Mouse (Mus musculus) kidney, embryonic 14.5 days (tissue): ENCODE data around the gene Acss2. TPM values are rescaled to one million over a fixed set of nuclear protein-coding genes. Genes with fewer than 3 reads are reported as not detected.
A peak's percentile ranks its signal among the peaks of the same experiment; 100 is the strongest.

ENCODE experiments used
- ATAC-seq: fragments of 200-750 bp; cut with Nextera tagmentation; 2 replicates; pipeline ENCODE4 v1.8.0; 2017; ENCODE audit warnings: moderate number of reproducible peaks, mild to moderate bottlenecking, moderate TSS enrichment, moderate library complexity; ENCODE audit not compliant: low FRiP score, low TSS enrichment
- H3K27ac ChIP-seq: fragments of 300-500 bp; sonication (generic); 2 replicates; pipeline ENCODE4 v1.5.1; 2014; ENCODE audit warnings: low read depth, mild to moderate bottlenecking, low read length, moderate library complexity, mixed read lengths
- H3K27me3 ChIP-seq: fragments of 300-500 bp; sonication (generic); 2 replicates; pipeline ENCODE4 v1.6.1; 2014; ENCODE audit warnings: mild to moderate bottlenecking, low read length; ENCODE audit not compliant: control insufficient read depth, insufficient read depth
- H3K36me3 ChIP-seq: fragments of 300-500 bp; sonication (generic); 2 replicates; pipeline ENCODE4 v1.6.1; 2014; ENCODE audit warnings: low read length, mixed read lengths; ENCODE audit not compliant: control insufficient read depth, insufficient read depth
- H3K4me1 ChIP-seq: fragments of 300-500 bp; sonication (generic); 2 replicates; pipeline ENCODE4 v1.6.1; 2014; ENCODE audit warnings: low read length, mixed read lengths; ENCODE audit not compliant: control insufficient read depth, insufficient read depth
- H3K4me2 ChIP-seq: fragments of 300-500 bp; sonication (generic); replicated peaks from 2 replicates; pipeline ENCODE4 v1.6.1; 2014; ENCODE audit warnings: low read depth, mild to moderate bottlenecking, low read length
- H3K4me3 ChIP-seq: fragments of 300-500 bp; sonication (generic); 2 replicates; pipeline ENCODE4 v1.5.1; 2014; ENCODE audit warnings: mild to moderate bottlenecking, low read length
- H3K9ac ChIP-seq: fragments of 300-500 bp; sonication (generic); 2 replicates; pipeline ENCODE4 v1.6.1; 2014; ENCODE audit warnings: low read depth, mild to moderate bottlenecking, low read length, moderate library complexity
- H3K9me3 ChIP-seq: fragments of 300-500 bp; sonication (generic); 2 replicates; pipeline ENCODE4 v1.6.1; 2016; ENCODE audit warnings: low read length; ENCODE audit not compliant: control insufficient read depth
- WGBS: fragments of 180-500 bp; shearing (Covaris S2); extraction: QIAGEN DNeasy Blood & Tissue Kit; methylation state at CpG from one replicate; pipeline ENCODE4 v1.1.7; 2014; 5-methylcytosine and 5-hydroxymethylcytosine counted together
- polyA plus RNA-seq: library from polyadenylated mRNA; unstranded; fragments of >200 nt; fragmentation: Nextera tagmentation; extraction: Ambion mirVana; gene quantifications from 2 replicates; pipeline ENCODE4 v1.2.1, GENCODE M21; 2014

Acss2 gene
- polyA plus RNA-seq, 1 experiment from 2014 or later, result 10.0 TPM

DNA sequence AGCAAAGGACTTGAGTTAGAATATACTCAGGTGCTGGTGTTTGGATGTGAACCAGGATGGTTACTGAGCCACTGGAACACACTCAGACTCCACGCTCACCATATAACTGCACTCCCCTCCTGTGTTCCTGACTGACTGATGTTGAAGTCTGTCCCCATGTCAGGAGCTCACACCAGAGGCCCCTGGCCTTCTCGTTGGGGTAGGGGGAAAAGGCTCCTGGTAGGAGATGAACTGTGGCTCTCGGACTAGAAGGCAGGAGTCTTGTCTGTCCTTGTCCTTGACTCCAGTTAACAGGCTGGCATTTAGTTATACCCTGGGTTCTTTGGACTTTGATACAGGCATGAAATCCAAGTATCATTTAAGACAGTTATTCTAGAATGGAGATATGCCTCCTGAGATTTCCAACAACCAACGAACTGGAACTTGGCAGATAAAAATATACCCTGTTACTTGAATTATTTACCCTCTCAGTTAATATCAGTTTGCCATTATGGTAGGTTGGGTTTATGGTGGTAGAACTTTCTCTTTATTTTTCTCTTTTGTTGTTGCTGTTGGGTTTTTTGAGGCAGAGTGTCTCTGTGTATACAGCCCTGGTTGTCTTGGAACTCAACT, 64.7 kb downstream of the Acss2 start:
- 73% methylated on average over 4 of the region's 4 CpGs for WGBS

GRCm38 (mm10) chr2:155582996-155583395, 65.2 kb downstream of the Acss2 start:
- ATAC-seq, result no peak
- 90% methylated on average over 5 of the region's 5 CpGs for WGBS
- Histone ChIP-seq H3K9ac (no peak overlapping the region), H3K4me1 (no peaks in the 10 kb centered on the region), H3K27ac (no peak overlapping the region), H3K4me3 (no peak overlapping the region), H3K4me2 (no peak overlapping the region), H3K9me3 (no peaks in the 10 kb centered on the region), H3K36me3 (no peaks in the 10 kb centered on the region), H3K27me3 (no peaks in the 10 kb centered on the region)

More for the DNA sequence above, 64.7 kb downstream of the Acss2 start:
- Histone ChIP-seq H3K9me3 (no peaks in the 10 kb centered on the region), H3K36me3 (no peaks in the 10 kb centered on the region), H3K9ac (no peak overlapping the region), H3K4me2 (no peak overlapping the region), H3K4me3 (no peak overlapping the region), H3K27me3 (no peaks in the 10 kb centered on the region), H3K4me1 (no peaks in the 10 kb centered on the region), H3K27ac (no peak overlapping the region)
- no peak for ATAC-seq

DNA sequence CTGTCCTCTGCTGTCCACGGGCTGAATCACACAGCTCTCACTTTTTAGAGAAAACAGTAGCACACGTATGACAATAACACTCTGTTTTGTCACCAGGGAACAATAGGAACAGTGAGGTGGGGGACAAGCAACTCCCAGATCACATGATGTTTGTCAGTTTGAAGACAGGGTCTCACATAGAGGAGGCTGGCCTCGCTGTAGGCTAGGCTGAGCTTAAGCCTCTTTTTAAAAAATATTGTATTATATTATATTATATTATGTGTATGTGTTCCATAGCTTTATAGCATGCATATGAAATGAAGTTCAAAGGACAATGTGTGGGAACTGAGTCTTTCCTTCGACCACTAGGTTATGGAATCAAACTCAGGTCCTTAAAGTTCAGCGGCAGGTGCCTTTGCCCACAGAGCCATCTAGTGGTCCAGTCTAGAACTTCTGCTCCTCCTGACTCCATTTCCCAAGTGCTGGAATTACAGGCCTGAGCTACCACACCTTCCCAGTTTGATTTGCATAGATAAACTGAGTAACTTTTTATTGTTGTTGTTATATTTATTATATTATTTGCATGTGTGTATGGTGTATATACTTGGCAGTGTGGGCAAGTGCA, 66.3 kb downstream of the Acss2 start:
- no peak overlapping the region for H3K4me2 ChIP-seq
- ATAC-seq, result peak; percentile 43; the same call in 1 of the 2 replicates
- 49% methylated on average over 5 of the region's 5 CpGs for WGBS
- no peaks in the 10 kb centered on the region for H3K4me1 ChIP-seq
- no peak overlapping the region for H3K4me3 ChIP-seq
- H3K9ac ChIP-seq, result no peak overlapping the region
- H3K27ac ChIP-seq, result no peak overlapping the region
- H3K9me3 ChIP-seq, result no peaks in the 10 kb centered on the region
- H3K27me3 ChIP-seq, result no peaks in the 10 kb centered on the region
- no peaks in the 10 kb centered on the region for H3K36me3 ChIP-seq

GRCm38 (mm10) chr2:155585082-155585481, 67.3 kb downstream of the Acss2 start:
- ATAC-seq, result no peak
- no peak overlapping the region for H3K27ac ChIP-seq

DNA sequence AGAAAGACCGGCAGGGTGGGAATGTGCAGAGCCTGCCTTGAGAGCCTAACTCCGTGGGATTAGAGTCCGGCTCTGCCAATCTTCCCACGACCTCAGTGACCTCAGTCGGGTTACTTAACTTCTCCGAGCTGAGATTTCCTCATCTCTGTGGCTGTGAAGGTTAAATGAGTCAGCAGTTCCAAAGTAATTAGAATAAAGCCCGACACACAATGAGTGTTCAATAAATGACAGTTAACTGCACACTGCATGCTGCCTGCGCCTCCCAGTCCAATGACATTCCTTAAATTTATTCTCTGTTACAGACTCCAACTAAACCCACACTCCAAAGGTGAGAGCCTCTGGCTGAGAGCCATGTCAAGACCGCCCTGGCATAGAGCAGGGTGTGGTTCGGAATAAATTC, 67.7 kb downstream of the Acss2 start:
- H3K27me3 ChIP-seq, result no peaks in the 10 kb centered on the region
- H3K4me2 ChIP-seq, result no peak overlapping the region
- 65% methylated on average over 10 of the region's 10 CpGs for WGBS
- no peak overlapping the region for H3K27ac ChIP-seq
- H3K9me3 ChIP-seq, result no peaks in the 10 kb centered on the region
- no peak overlapping the region for H3K4me3 ChIP-seq
- no peaks in the 10 kb centered on the region for H3K4me1 ChIP-seq
- H3K36me3 ChIP-seq, result no peaks in the 10 kb centered on the region
- no peak for ATAC-seq
- H3K9ac ChIP-seq, result no peak overlapping the region

More at GRCm38 (mm10) chr2:155585082-155585481, 67.3 kb downstream of the Acss2 start:
- Histone ChIP-seq H3K4me3 (no peak overlapping the region), H3K36me3 (no peaks in the 10 kb centered on the region), H3K9ac (no peak overlapping the region), H3K9me3 (no peaks in the 10 kb centered on the region), H3K4me2 (no peak overlapping the region), H3K27me3 (no peaks in the 10 kb centered on the region), H3K4me1 (no peaks in the 10 kb centered on the region)
- 90% methylated on average over 9 of the region's 9 CpGs for WGBS

GRCm38 (mm10) chr2:155588136-155588535, 70.4 kb downstream of the Acss2 start:
- H3K27me3 ChIP-seq, result no peaks in the 10 kb centered on the region
- H3K36me3 ChIP-seq, result no peaks in the 10 kb centered on the region
- no peak overlapping the region for H3K4me2 ChIP-seq
- WGBS, result 77% methylated on average over 3 of the region's 3 CpGs
- no peak overlapping the region for H3K27ac ChIP-seq
- no peak overlapping the region for H3K9ac ChIP-seq
- no peaks in the 10 kb centered on the region for H3K4me1 ChIP-seq
- H3K4me3 ChIP-seq, result no peak overlapping the region
- H3K9me3 ChIP-seq, result no peaks in the 10 kb centered on the region
- no peak for ATAC-seq

DNA sequence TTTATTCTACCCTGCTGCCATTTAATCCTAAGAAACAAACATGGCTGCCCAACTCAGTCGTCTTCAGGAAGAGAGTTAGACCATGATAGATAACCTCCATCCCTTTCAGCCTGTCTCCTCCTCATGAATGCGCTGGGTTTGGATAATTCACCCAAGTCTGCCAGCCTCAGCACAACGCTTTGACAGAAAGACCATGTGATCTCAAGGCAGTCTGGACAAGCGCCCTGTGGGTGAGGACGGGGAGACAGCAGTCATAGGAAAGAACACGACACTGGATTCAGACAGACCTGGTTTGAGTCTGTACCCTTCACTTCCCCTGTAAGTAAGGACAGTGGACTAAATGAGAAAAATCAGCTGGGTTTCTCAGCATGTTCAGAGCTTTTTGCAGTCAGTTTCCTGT, 71.8 kb downstream of the Acss2 start:
- no peak for ATAC-seq
- Histone ChIP-seq H3K27ac (no peak overlapping the region), H3K36me3 (no peaks in the 10 kb centered on the region), H3K4me3 (no peak overlapping the region), H3K9ac (no peak overlapping the region), H3K9me3 (no peaks in the 10 kb centered on the region), H3K4me2 (no peak overlapping the region), H3K27me3 (no peaks in the 10 kb centered on the region), H3K4me1 (no peaks in the 10 kb centered on the region)
- WGBS, result 87% methylated on average over 6 of the region's 6 CpGs

GRCm38 (mm10) chr2:155590876-155591275, 73.1 kb downstream of the Acss2 start:
- H3K36me3 ChIP-seq, result no peaks in the 10 kb centered on the region
- H3K9ac ChIP-seq, result no peak overlapping the region
- ATAC-seq, result no peak
- 89% methylated on average over 2 of the region's 2 CpGs for WGBS
- no peaks in the 10 kb centered on the region for H3K9me3 ChIP-seq
- no peaks in the 10 kb centered on the region for H3K27me3 ChIP-seq
- H3K4me2 ChIP-seq, result no peak overlapping the region
- no peak overlapping the region for H3K4me3 ChIP-seq
- no peak overlapping the region for H3K27ac ChIP-seq
- H3K4me1 ChIP-seq, result no peaks in the 10 kb centered on the region

DNA sequence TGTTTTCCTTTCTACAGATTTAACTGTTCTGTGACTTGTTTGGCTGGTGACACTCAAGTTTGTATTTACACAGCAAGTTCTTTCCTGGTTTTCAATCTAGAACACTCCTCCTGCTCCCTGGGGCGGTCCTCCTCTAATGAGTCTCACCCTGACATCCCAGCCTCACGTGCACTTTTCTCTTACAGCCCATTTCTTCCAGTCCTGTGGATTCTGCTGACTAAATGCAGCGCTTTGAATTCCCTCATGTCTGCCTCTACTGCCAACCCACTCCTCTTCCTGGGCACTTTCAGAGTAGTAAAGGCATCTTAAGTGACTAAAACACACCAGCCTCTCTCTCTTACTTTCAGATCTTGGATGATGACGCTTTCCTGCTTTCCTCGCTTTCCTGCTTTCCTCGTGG, 73.9 kb downstream of the Acss2 start:
- 6% methylated on average over 6 of the region's 6 CpGs for WGBS
- H3K9me3 ChIP-seq, result no peaks in the 10 kb centered on the region
- H3K4me3 ChIP-seq, result peak overlapping the region; percentile 70
- H3K27ac ChIP-seq, result peak overlapping the region; percentile 85
- no peak for ATAC-seq
- H3K4me1 ChIP-seq, result no peaks in the 10 kb centered on the region
- peak overlapping the region; percentile 80 for H3K9ac ChIP-seq
- peak overlapping the region; percentile 85 for H3K4me2 ChIP-seq
- H3K27me3 ChIP-seq, result no peaks in the 10 kb centered on the region
- no peaks in the 10 kb centered on the region for H3K36me3 ChIP-seq
